In the genomic region with DNA sequence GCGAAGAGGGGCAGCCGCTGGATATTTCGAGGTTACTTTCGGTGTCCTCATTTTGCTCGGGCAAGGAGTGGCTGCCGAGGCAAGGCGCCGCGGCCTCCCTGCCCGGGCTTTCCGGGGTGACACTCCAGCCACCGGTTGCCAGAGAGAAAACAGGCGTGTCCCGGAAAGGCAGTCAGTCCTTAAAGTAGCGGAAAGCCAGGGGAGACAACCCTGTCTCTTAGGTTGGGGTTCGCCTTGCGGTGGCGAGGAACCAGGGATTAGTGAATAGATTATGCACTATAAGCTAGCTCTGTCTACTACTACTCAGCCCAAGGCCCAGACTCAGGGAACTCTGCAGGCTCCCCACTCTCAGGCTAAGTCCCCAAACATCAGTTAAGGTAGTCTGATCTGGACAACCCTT, we compare ENCODE assay signal across 8 mouse cellular contexts. TPM values are rescaled to one million over a fixed set of nuclear protein-coding genes. Genes with fewer than 3 reads are reported as not detected.
DNase-seq lines count a peak whose midpoint lies in the region; ATAC-seq and TF ChIP-seq lines count a peak whose summit lies in the region.
"Not testable (repeated sequence)": the region's sequence is repeated elsewhere in the genome, so short reads cannot be mapped to it uniquely, and the experiment has no call there.

No protein-coding gene starts in this region.

- not testable (repeated sequence) for H3K27me3 ChIP-seq in embryonic facial prominence, embryonic 14.5 days (replicated peaks; ENCODE audit: control insufficient read depth, insufficient read depth, low read length); forebrain, postnatal 0 days (ENCODE audit: insufficient read depth, low read length); hindbrain, embryonic 11.5 days (ENCODE audit: control insufficient read depth, insufficient read depth, low read length); intestine, postnatal 0 days (replicated peaks; ENCODE audit: control insufficient read depth, insufficient read depth, low read length); liver, embryonic 11.5 days (replicated peaks; ENCODE audit: control insufficient read depth, insufficient read depth, low read length); lung, postnatal 0 days (replicated peaks; ENCODE audit: insufficient read depth, low read length); midbrain, postnatal 0 days (ENCODE audit: insufficient read depth, low read length); stomach, embryonic 16.5 days (ENCODE audit: control insufficient read depth, insufficient read depth, low read length)

- not testable (repeated sequence) for H3K4me2 ChIP-seq in embryonic facial prominence, embryonic 14.5 days (ENCODE audit: low read depth, low read length); forebrain, postnatal 0 days (ENCODE audit: low read depth); hindbrain, embryonic 11.5 days (replicated peaks; ENCODE audit: low read depth, low read length); intestine, postnatal 0 days (replicated peaks; ENCODE audit: low read depth); liver, embryonic 11.5 days; lung, postnatal 0 days (replicated peaks; ENCODE audit: low read depth, low read length); midbrain, postnatal 0 days (ENCODE audit: low read depth, low read length, poor library complexity, severe bottlenecking); stomach, embryonic 16.5 days (ENCODE audit: low read depth, low read length)

- not testable (repeated sequence) for H3K36me3 ChIP-seq in embryonic facial prominence, embryonic 14.5 days (ENCODE audit: control insufficient read depth, insufficient read depth, low read length); forebrain, postnatal 0 days (ENCODE audit: insufficient read depth); hindbrain, embryonic 11.5 days (ENCODE audit: control insufficient read depth, insufficient read depth, low read length); intestine, postnatal 0 days (ENCODE audit: control insufficient read depth, insufficient read depth); liver, embryonic 11.5 days (ENCODE audit: control insufficient read depth, insufficient read depth, low read length); lung, postnatal 0 days (ENCODE audit: insufficient read depth, low read length); midbrain, postnatal 0 days (ENCODE audit: insufficient read depth, low read length); stomach, embryonic 16.5 days (ENCODE audit: control insufficient read depth, insufficient read depth, low read length)

- H3K9me3 ChIP-seq in embryonic facial prominence, embryonic 14.5 days (ENCODE audit: control insufficient read depth, low read length); forebrain, postnatal 0 days (ENCODE audit: low read length); hindbrain, embryonic 11.5 days (ENCODE audit: control insufficient read depth, low read length); intestine, postnatal 0 days (ENCODE audit: control insufficient read depth); liver, embryonic 11.5 days (ENCODE audit: control insufficient read depth, low read length); lung, postnatal 0 days (ENCODE audit: low read length); midbrain, postnatal 0 days (ENCODE audit: low read length); stomach, embryonic 16.5 days (replicated peaks; ENCODE audit: control insufficient read depth, low read length): not testable (repeated sequence)

- peak; percentile 50 for ATAC-seq in embryonic facial prominence, embryonic 14.5 days (ENCODE audit: low read depth)
- peak; percentile 52 for ATAC-seq in forebrain, postnatal 0 days
- peak; percentile 60 for ATAC-seq in hindbrain, embryonic 11.5 days (ENCODE audit: low FRiP score)
- peak; percentile 62 for ATAC-seq in intestine, postnatal 0 days
- ATAC-seq in liver, embryonic 11.5 days (replicated peaks; ENCODE audit: low FRiP score): peak; percentile 74
- peak; percentile 71 for ATAC-seq in lung, postnatal 0 days
- ATAC-seq in midbrain, postnatal 0 days (ENCODE audit: low FRiP score): peak; percentile 68
- ATAC-seq in stomach, embryonic 16.5 days (ENCODE audit: insufficient read depth, low FRiP score): peak; percentile 53; the same call in 1 of the 2 replicates

- H3K4me1 ChIP-seq in embryonic facial prominence, embryonic 14.5 days (ENCODE audit: control insufficient read depth, insufficient read depth, low read length); forebrain, postnatal 0 days (ENCODE audit: insufficient read depth); hindbrain, embryonic 11.5 days (replicated peaks; ENCODE audit: control insufficient read depth, insufficient read depth, low read length); intestine, postnatal 0 days (replicated peaks; ENCODE audit: control insufficient read depth, insufficient read depth, low read length); liver, embryonic 11.5 days (replicated peaks; ENCODE audit: control insufficient read depth, insufficient read depth, low read length); lung, postnatal 0 days (ENCODE audit: insufficient read depth, low read depth, low read length); midbrain, postnatal 0 days (ENCODE audit: insufficient read depth, low read length); stomach, embryonic 16.5 days (ENCODE audit: control insufficient read depth, insufficient read depth, low read length): not testable (repeated sequence)

- H3K27ac ChIP-seq in embryonic facial prominence, embryonic 14.5 days (replicated peaks; ENCODE audit: low read depth, low read length); forebrain, postnatal 0 days (ENCODE audit: low read depth, low read length); hindbrain, embryonic 11.5 days (ENCODE audit: low read depth, low read length); intestine, postnatal 0 days (ENCODE audit: low read depth, low read length); liver, embryonic 11.5 days (ENCODE audit: low read depth, low read length); lung, postnatal 0 days (ENCODE audit: low read length); midbrain, postnatal 0 days (ENCODE audit: low read depth, low read length); stomach, embryonic 16.5 days (ENCODE audit: low read length): not testable (repeated sequence)

- not testable (repeated sequence) for H3K4me3 ChIP-seq in embryonic facial prominence, embryonic 14.5 days (ENCODE audit: low read depth, low read length); forebrain, postnatal 0 days (ENCODE audit: low read depth, low read length); hindbrain, embryonic 11.5 days (ENCODE audit: low read depth, low read length); intestine, postnatal 0 days (ENCODE audit: low read depth, low read length); liver, embryonic 11.5 days (ENCODE audit: low read depth, low read length); lung, postnatal 0 days (ENCODE audit: low read depth, low read length); midbrain, postnatal 0 days (ENCODE audit: low read depth, low read length); stomach, embryonic 16.5 days (replicated peaks; ENCODE audit: low read length)

- TF ChIP-seq EP300 in lung, postnatal 0 days (IDR thresholded peaks at IDR 0.05): not testable (repeated sequence)

- TF ChIP-seq CTCF in forebrain, postnatal 0 days (IDR thresholded peaks at IDR 0.05; ENCODE audit: low read depth); intestine, postnatal 0 days (IDR thresholded peaks at IDR 0.05; ENCODE audit: low read depth); lung, postnatal 0 days (IDR thresholded peaks at IDR 0.05); midbrain, postnatal 0 days (IDR thresholded peaks at IDR 0.05): not testable (repeated sequence)

- no CpG with 5 or more reads among the region's 18 CpGs for WGBS in embryonic facial prominence, embryonic 14.5 days
- WGBS in forebrain, postnatal 0 days: no CpG with 5 or more reads among the region's 18 CpGs
- WGBS in hindbrain, embryonic 11.5 days: no CpG with 5 or more reads among the region's 18 CpGs
- WGBS in intestine, postnatal 0 days: no CpG with 5 or more reads among the region's 18 CpGs
- WGBS in liver, embryonic 11.5 days: no CpG with 5 or more reads among the region's 18 CpGs
- WGBS in lung, postnatal 0 days: no CpG with 5 or more reads among the region's 18 CpGs
- no CpG with 5 or more reads among the region's 18 CpGs for WGBS in midbrain, postnatal 0 days
- no CpG with 5 or more reads among the region's 18 CpGs for WGBS in stomach, embryonic 16.5 days

- DNase-seq in embryonic facial prominence, embryonic 14.5 days (ENCODE audit: low spot score); forebrain, postnatal 0 days; hindbrain, embryonic 11.5 days (ENCODE audit: low spot score); liver, embryonic 11.5 days (ENCODE audit: low spot score); lung, postnatal 0 days (ENCODE audit: low spot score); midbrain, postnatal 0 days (ENCODE audit: low spot score): not testable (repeated sequence)

- not testable (repeated sequence) for H3K9ac ChIP-seq in embryonic facial prominence, embryonic 14.5 days (ENCODE audit: low read depth, low read length); forebrain, postnatal 0 days; hindbrain, embryonic 11.5 days (ENCODE audit: low read depth, low read length); intestine, postnatal 0 days (ENCODE audit: low read depth, low read length); liver, embryonic 11.5 days (ENCODE audit: low read depth, low read length); lung, postnatal 0 days (replicated peaks; ENCODE audit: low read depth); midbrain, postnatal 0 days (replicated peaks; ENCODE audit: low read length, poor library complexity, severe bottlenecking); stomach, embryonic 16.5 days (ENCODE audit: low read length)

RNA-seq across cellular contexts. Expression of gene Fam177a, which starts 0.5 kb away (rescaled TPM):
- 24.0 and 24.7 TPM in 2 replicates for polyA plus RNA-seq in embryonic facial prominence, embryonic 14.5 days (2014; fragmentation: Nextera tagmentation; extraction: Ambion mirVana)
- 51.3 and 61.2 TPM in 2 replicates for total RNA-seq in forebrain, postnatal 0 days (2014; rRNA removed)
- 57.7 and 86.3 TPM in 2 replicates for polyA plus RNA-seq in forebrain, postnatal 0 days (2015; fragmentation: Nextera tagmentation; extraction: Ambion mirVana)
- 10.3 and 19.9 TPM in 2 replicates for polyA plus RNA-seq in hindbrain, embryonic 11.5 days (2014; fragmentation: Nextera tagmentation; extraction: Ambion mirVana)
- polyA plus RNA-seq in intestine, postnatal 0 days (2015; fragmentation: Nextera tagmentation; extraction: Ambion mirVana): 27.8 and 29.2 TPM in 2 replicates
- 17.8 and 18.4 TPM in 2 replicates for polyA plus RNA-seq in liver, embryonic 11.5 days (2014; fragmentation: Nextera tagmentation; extraction: Ambion mirVana)
- 53.0 and 56.1 TPM in 2 replicates for polyA plus RNA-seq in lung, postnatal 0 days (2015; fragmentation: Nextera tagmentation; extraction: Ambion mirVana)
- total RNA-seq in midbrain, postnatal 0 days (2014; rRNA removed): 49.7 and 51.8 TPM in 2 replicates
- polyA plus RNA-seq in midbrain, postnatal 0 days (2015; fragmentation: Nextera tagmentation; extraction: Ambion mirVana): 84.6 and 92.6 TPM in 2 replicates
- 30.9 and 31.3 TPM in 2 replicates for polyA plus RNA-seq in stomach, embryonic 16.5 days (2015; fragmentation: Nextera tagmentation; extraction: Ambion mirVana)

RNA-seq across cellular contexts. Expression of gene Srp54b, which starts 30.2 kb away (rescaled TPM):
- polyA plus RNA-seq in embryonic facial prominence, embryonic 14.5 days (2014; fragmentation: Nextera tagmentation; extraction: Ambion mirVana): 63.4 and 72.9 TPM in 2 replicates
- total RNA-seq in forebrain, postnatal 0 days (2014; rRNA removed): 75.7 and 96.9 TPM in 2 replicates
- 75.3 and 75.8 TPM in 2 replicates for polyA plus RNA-seq in forebrain, postnatal 0 days (2015; fragmentation: Nextera tagmentation; extraction: Ambion mirVana)
- polyA plus RNA-seq in hindbrain, embryonic 11.5 days (2014; fragmentation: Nextera tagmentation; extraction: Ambion mirVana): 59.1 TPM in 2 replicates
- polyA plus RNA-seq in intestine, postnatal 0 days (2015; fragmentation: Nextera tagmentation; extraction: Ambion mirVana): 34.7 and 39.1 TPM in 2 replicates
- polyA plus RNA-seq in liver, embryonic 11.5 days (2014; fragmentation: Nextera tagmentation; extraction: Ambion mirVana): 50.2 and 52.0 TPM in 2 replicates
- 41.1 and 47.5 TPM in 2 replicates for polyA plus RNA-seq in lung, postnatal 0 days (2015; fragmentation: Nextera tagmentation; extraction: Ambion mirVana)
- total RNA-seq in midbrain, postnatal 0 days (2014; rRNA removed): 71.1 and 101 TPM in 2 replicates
- 59.6 and 71.0 TPM in 2 replicates for polyA plus RNA-seq in midbrain, postnatal 0 days (2015; fragmentation: Nextera tagmentation; extraction: Ambion mirVana)
- polyA plus RNA-seq in stomach, embryonic 16.5 days (2015; fragmentation: Nextera tagmentation; extraction: Ambion mirVana): 55.6 and 62.1 TPM in 2 replicates

RNA-seq across cellular contexts. Expression of gene Srp54a, which starts 44.7 kb away (rescaled TPM):
- 194 and 212 TPM in 2 replicates for polyA plus RNA-seq in embryonic facial prominence, embryonic 14.5 days (2014; fragmentation: Nextera tagmentation; extraction: Ambion mirVana)
- 120 and 131 TPM in 2 replicates for total RNA-seq in forebrain, postnatal 0 days (2014; rRNA removed)
- 227 and 228 TPM in 2 replicates for polyA plus RNA-seq in forebrain, postnatal 0 days (2015; fragmentation: Nextera tagmentation; extraction: Ambion mirVana)
- 173 and 182 TPM in 2 replicates for polyA plus RNA-seq in hindbrain, embryonic 11.5 days (2014; fragmentation: Nextera tagmentation; extraction: Ambion mirVana)
- polyA plus RNA-seq in intestine, postnatal 0 days (2015; fragmentation: Nextera tagmentation; extraction: Ambion mirVana): 106 and 107 TPM in 2 replicates
- 151 and 179 TPM in 2 replicates for polyA plus RNA-seq in liver, embryonic 11.5 days (2014; fragmentation: Nextera tagmentation; extraction: Ambion mirVana)
- 124 and 130 TPM in 2 replicates for polyA plus RNA-seq in lung, postnatal 0 days (2015; fragmentation: Nextera tagmentation; extraction: Ambion mirVana)
- 65.2 and 77.6 TPM in 2 replicates for total RNA-seq in midbrain, postnatal 0 days (2014; rRNA removed)
- polyA plus RNA-seq in midbrain, postnatal 0 days (2015; fragmentation: Nextera tagmentation; extraction: Ambion mirVana): 198 and 202 TPM in 2 replicates
- 184 and 189 TPM in 2 replicates for polyA plus RNA-seq in stomach, embryonic 16.5 days (2015; fragmentation: Nextera tagmentation; extraction: Ambion mirVana)

RNA-seq across cellular contexts. Expression of gene 2700097O09Rik, which starts 44.8 kb away (rescaled TPM):
- polyA plus RNA-seq in embryonic facial prominence, embryonic 14.5 days (2014; fragmentation: Nextera tagmentation; extraction: Ambion mirVana): 25.1 and 28.2 TPM in 2 replicates
- total RNA-seq in forebrain, postnatal 0 days (2014; rRNA removed): 18.9 and 19.3 TPM in 2 replicates
- 14.6 and 15.6 TPM in 2 replicates for polyA plus RNA-seq in forebrain, postnatal 0 days (2015; fragmentation: Nextera tagmentation; extraction: Ambion mirVana)
- polyA plus RNA-seq in hindbrain, embryonic 11.5 days (2014; fragmentation: Nextera tagmentation; extraction: Ambion mirVana): 33.0 and 35.3 TPM in 2 replicates
- polyA plus RNA-seq in intestine, postnatal 0 days (2015; fragmentation: Nextera tagmentation; extraction: Ambion mirVana): 10.1 TPM in 2 replicates
- 46.1 and 48.4 TPM in 2 replicates for polyA plus RNA-seq in liver, embryonic 11.5 days (2014; fragmentation: Nextera tagmentation; extraction: Ambion mirVana)
- 14.4 and 14.6 TPM in 2 replicates for polyA plus RNA-seq in lung, postnatal 0 days (2015; fragmentation: Nextera tagmentation; extraction: Ambion mirVana)
- total RNA-seq in midbrain, postnatal 0 days (2014; rRNA removed): 10.9 and 12.4 TPM in 2 replicates
- polyA plus RNA-seq in midbrain, postnatal 0 days (2015; fragmentation: Nextera tagmentation; extraction: Ambion mirVana): 16.6 and 18.5 TPM in 2 replicates
- polyA plus RNA-seq in stomach, embryonic 16.5 days (2015; fragmentation: Nextera tagmentation; extraction: Ambion mirVana): 25.8 and 32.9 TPM in 2 replicates
